ENCODE assay signal across 8 mouse cellular contexts in genomic region chr17:80060151-80060550, GRCm38 (mm10). TPM values are rescaled to one million over a fixed set of nuclear protein-coding genes. Genes with fewer than 3 reads are reported as not detected.
DNase-seq lines count a peak whose midpoint lies in the region; ATAC-seq and TF ChIP-seq lines count a peak whose summit lies in the region.

No protein-coding gene starts in this region.

- no peak for TF ChIP-seq CTCF in left cerebral cortex, adult 2 months (IDR thresholded peaks at IDR 0.05)

- H3K4me1 ChIP-seq in forebrain, embryonic 13.5 days, result peaks cover 32% of the 10 kb centered on the region
- H3K4me1 ChIP-seq in neural tube, embryonic 12.5 days, result peaks cover 22% of the 10 kb centered on the region

- peak overlapping the region; percentile 89 for H3K4me3 ChIP-seq in left cerebral cortex, adult 2 months
- peak overlapping the region; percentile 90 for H3K4me3 ChIP-seq in forebrain, embryonic 13.5 days
- peak overlapping the region; percentile 94 for H3K4me3 ChIP-seq in neural tube, embryonic 12.5 days

- H3K9ac ChIP-seq in forebrain, embryonic 13.5 days, result peak overlapping the region; percentile 99
- H3K9ac ChIP-seq in neural tube, embryonic 12.5 days, result peak overlapping the region; percentile 99; the same call in 1 of the 2 replicates

- no peaks in the 10 kb centered on the region for H3K9me3 ChIP-seq in forebrain, embryonic 13.5 days (replicated peaks)
- no peaks in the 10 kb centered on the region for H3K9me3 ChIP-seq in neural tube, embryonic 12.5 days

- H3K36me3 ChIP-seq in forebrain, embryonic 13.5 days (ENCODE audit: poor library complexity, severe bottlenecking), result no peaks in the 10 kb centered on the region
- no peaks in the 10 kb centered on the region for H3K36me3 ChIP-seq in neural tube, embryonic 12.5 days

- no peak overlapping the region for H3K27ac ChIP-seq in left cerebral cortex, adult 2 months
- H3K27ac ChIP-seq in forebrain, embryonic 13.5 days, result no peak overlapping the region
- no peak overlapping the region for H3K27ac ChIP-seq in neural tube, embryonic 12.5 days

- peak overlapping the region; percentile 84 for H3K4me2 ChIP-seq in forebrain, embryonic 13.5 days
- H3K4me2 ChIP-seq in neural tube, embryonic 12.5 days (replicated peaks), result peak overlapping the region; percentile 87

- 16% methylated on average over 5 of the region's 5 CpGs for WGBS in forebrain, embryonic 13.5 days
- 17% methylated on average over 5 of the region's 5 CpGs for WGBS in neural tube, embryonic 12.5 days

- no peak for ATAC-seq in forebrain, embryonic 13.5 days
- ATAC-seq in neural tube, embryonic 12.5 days (ENCODE audit: low FRiP score, low read depth), result no peak

- no peak for DNase-seq in left cerebral cortex, adult 2 months (ENCODE audit: extremely low spot score in 1 of 2, low spot score in 2 of 2)
- DNase-seq in left cerebral cortex, adult 9 months (ENCODE audit: low spot score in 2 of 2), result no peak
- peak; percentile 34 for DNase-seq in kidney, postnatal 14 days
- DNase-seq in right cerebral cortex, postnatal 10 days (ENCODE audit: low spot score in 2 of 2), result no peak
- DNase-seq in right cerebral cortex, adult 18-20 months, result no peak
- DNase-seq in left cerebral cortex, postnatal 10 days (ENCODE audit: extremely low spot score in 1 of 2, low spot score in 2 of 2), result no peak

- H3K27me3 ChIP-seq in forebrain, embryonic 13.5 days, result no peaks in the 10 kb centered on the region
- H3K27me3 ChIP-seq in neural tube, embryonic 12.5 days (replicated peaks), result no peaks in the 10 kb centered on the region

- intact Hi-C loops in left cerebral cortex, adult 2 months (cut with DNase I), result loop anchor here (2.0 to 5.0 kb wide), 2 partner anchors 87 to 109 kb away; no protein-coding TSS in a partner anchor
- intact Hi-C loops in left cerebral cortex, postnatal 10 days (cut with DNase I), result loop anchor here (5.0 kb wide), 1 partner anchor 107 kb away; no protein-coding TSS in a partner anchor

RNA-seq across cellular contexts. Expression of gene Hnrnpll, which starts 2.0 kb away (rescaled TPM):
- 10 to 100 TPM; 64.0 to 66.9 TPM for total RNA-seq in left cerebral cortex, adult 2 months (2021)
- polyA plus RNA-seq in forebrain, embryonic 13.5 days (2015; fragmentation: Nextera tagmentation; extraction: Ambion mirVana), result 82.6 and 85.4 TPM in 2 replicates
- polyA plus RNA-seq in neural tube, embryonic 12.5 days (2016; fragmentation: Nextera tagmentation; extraction: Ambion mirVana), result 120 and 128 TPM in 2 replicates
- 10 to 100 TPM; 62.6 to 67.3 TPM for total RNA-seq in left cerebral cortex, postnatal 10 days (2021)
